Mouse (Mus musculus) small intestine, adult 2 months (tissue): ENCODE results near the gene Nhlrc3.

Source experiments
- CTCF ChIP-seq: fragments of 200-500 bp; IDR thresholded peaks from 2 replicates; pipeline ENCODE4 v1.5.1; 2012; ENCODE audit warnings: low read depth, mild to moderate bottlenecking, control low read depth, inconsistent platforms, low read length, moderate library complexity, mixed read lengths; ENCODE audit not compliant: insufficient replicate concordance, insufficient read length; ENCODE audit errors: extremely low read depth
- POLR2A ChIP-seq: fragments of 200-500 bp; IDR thresholded peaks from 2 replicates; pipeline ENCODE4 v1.6.1; 2012; ENCODE audit warnings: low read depth, mild to moderate bottlenecking, control low read depth, inconsistent platforms, low read length, moderate library complexity

GRCm38 (mm10) chr3:53452351-53452750, 10.8 kb downstream of the Nhlrc3 start:
- TF ChIP-seq CTCF: no peak
- TF ChIP-seq POLR2A: no peak
